Mouse (Mus musculus) olfactory bulb, adult 2 months (tissue): ENCODE results near the gene Tmem201.

ENCODE experiments used
- CTCF ChIP-seq: fragments of 200-500 bp; IDR thresholded peaks from 2 replicates; pipeline ENCODE4 v1.5.1; 2012; ENCODE audit warnings: low read depth, mild to moderate bottlenecking, low read length, moderate library complexity; ENCODE audit not compliant: insufficient read depth
- POLR2A ChIP-seq: fragments of 200-500 bp; IDR thresholded peaks from 2 replicates; pipeline ENCODE4 v1.6.1; 2012; ENCODE audit warnings: mild to moderate bottlenecking, low read depth, low read length, moderate library complexity; ENCODE audit not compliant: insufficient read depth

DNA sequence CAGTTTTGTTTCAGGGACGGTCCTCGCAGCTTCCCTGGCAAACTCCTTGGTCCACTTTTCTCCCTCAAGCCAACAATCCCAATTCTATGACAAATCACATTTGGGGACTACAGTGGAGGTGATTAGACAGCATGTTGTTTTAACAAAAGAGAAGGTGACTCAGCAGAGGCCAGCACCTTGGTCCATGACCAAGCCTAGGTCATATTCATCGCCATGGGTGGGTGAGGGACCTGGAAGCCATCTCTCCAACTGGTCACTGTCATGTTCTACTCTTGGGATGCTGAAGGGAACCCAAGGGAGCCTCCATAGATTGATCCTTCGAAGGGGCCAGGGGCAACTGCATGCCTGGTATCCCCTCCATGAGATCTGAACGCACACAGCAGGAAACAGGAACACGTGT is 3.6 kb downstream of the Tmem201 start:
- TF ChIP-seq CTCF (no peak), POLR2A (no peak)
